In genomic region chr19:53033159-53033943, GRCm38 (mm10) we compare ENCODE assay signal across 14 mouse cellular contexts. TPM values are rescaled to one million over a fixed set of nuclear protein-coding genes. Genes with fewer than 3 reads are reported as not detected.
DNase-seq lines count a peak whose midpoint lies in the region; ATAC-seq and TF ChIP-seq lines count a peak whose summit lies in the region.
"Had no signal": no experiment of that assay in that cellular context is flagged by ENCODE, and none has a peak within 500 bp of the region (broad histone marks: within the 10 kb centered on the region; RNA-seq: fewer than 3 reads in every experiment).

No protein-coding gene starts in this region.

- peaks cover 24% of the 10 kb centered on the region for H3K4me1 ChIP-seq in kidney, embryonic 16.5 days (ENCODE audit: insufficient read depth, low read length)
- peaks cover 4% of the 10 kb centered on the region; the same call in 1 of the 2 replicates for H3K4me1 ChIP-seq in kidney, embryonic 14.5 days (ENCODE audit: control insufficient read depth, insufficient read depth, low read length)
- peaks cover 56% of the 10 kb centered on the region for H3K4me1 ChIP-seq in liver, embryonic 11.5 days (replicated peaks; ENCODE audit: control insufficient read depth, insufficient read depth, low read length)
- peaks cover 20% of the 10 kb centered on the region; the same call in 1 of the 2 replicates for H3K4me1 ChIP-seq in small intestine, adult 2 months (ENCODE audit: control insufficient read depth, insufficient read depth, insufficient read length, low read length)
- peaks cover 7% of the 10 kb centered on the region for H3K4me1 ChIP-seq in midbrain, embryonic 11.5 days (ENCODE audit: control insufficient read depth, insufficient read depth, low read length)

- H3K36me3 ChIP-seq in kidney, embryonic 16.5 days (ENCODE audit: insufficient read depth, low read length), result peaks cover 15% of the 10 kb centered on the region
- H3K36me3 ChIP-seq in kidney, embryonic 14.5 days (ENCODE audit: control insufficient read depth, insufficient read depth, low read length), result peaks cover 12% of the 10 kb centered on the region; the same call in 1 of the 2 replicates
- H3K36me3 ChIP-seq in liver, embryonic 11.5 days (ENCODE audit: control insufficient read depth, insufficient read depth, low read length), result peaks cover 20% of the 10 kb centered on the region
- peaks cover 25% of the 10 kb centered on the region for H3K36me3 ChIP-seq in small intestine, adult 2 months (ENCODE audit: control insufficient read depth, insufficient read depth, low read length)
- H3K36me3 ChIP-seq in midbrain, embryonic 11.5 days (ENCODE audit: control insufficient read depth, insufficient read depth, low read length), result no peaks in the 10 kb centered on the region

- ATAC-seq in kidney, embryonic 16.5 days (ENCODE audit: low FRiP score, low TSS enrichment), result no peak
- ATAC-seq in kidney, embryonic 14.5 days (ENCODE audit: low FRiP score, low TSS enrichment), result no peak
- peak; percentile 58; the same call in 1 of the 2 replicates for ATAC-seq in erythroblast, adult 5-6 weeks (replicated peaks; ENCODE audit: low FRiP score, poor library complexity, severe bottlenecking)
- ATAC-seq in liver, embryonic 11.5 days (replicated peaks; ENCODE audit: low FRiP score), result peak; percentile 73
- ATAC-seq in midbrain, embryonic 11.5 days (ENCODE audit: low FRiP score), result no peak
- ATAC-seq: hindbrain, embryonic 16.5 days; Patski had no signal

- peak overlapping the region; percentile 21; the same call in 1 of the 2 replicates for H3K27ac ChIP-seq in kidney, embryonic 16.5 days (ENCODE audit: low read length)
- H3K27ac ChIP-seq in kidney, embryonic 14.5 days (ENCODE audit: low read depth, low read length), result no peak overlapping the region
- peak overlapping the region; percentile 94 for H3K27ac ChIP-seq in liver, embryonic 11.5 days (ENCODE audit: low read depth, low read length)
- peak overlapping the region; percentile 100 for H3K27ac ChIP-seq in small intestine, adult 2 months (ENCODE audit: insufficient read depth, low read depth, low read length)
- no peak overlapping the region for H3K27ac ChIP-seq in midbrain, embryonic 11.5 days (ENCODE audit: low read depth, low read length)
- H3K27ac ChIP-seq: embryonic facial prominence, embryonic 12.5 days; limb, embryonic 10.5 days had no signal

- H3K27me3 ChIP-seq in kidney, embryonic 16.5 days (ENCODE audit: insufficient read depth, low read length), result no peaks in the 10 kb centered on the region
- H3K27me3 ChIP-seq in kidney, embryonic 14.5 days (ENCODE audit: control insufficient read depth, insufficient read depth, low read length), result no peaks in the 10 kb centered on the region
- no peaks in the 10 kb centered on the region for H3K27me3 ChIP-seq in liver, embryonic 11.5 days (replicated peaks; ENCODE audit: control insufficient read depth, insufficient read depth, low read length)
- H3K27me3 ChIP-seq in small intestine, adult 2 months (ENCODE audit: control insufficient read depth, insufficient read depth, low read length), result no peaks in the 10 kb centered on the region
- no peaks in the 10 kb centered on the region for H3K27me3 ChIP-seq in midbrain, embryonic 11.5 days (ENCODE audit: control insufficient read depth, insufficient read depth, low read length)
- H3K27me3 ChIP-seq: embryonic facial prominence, embryonic 12.5 days; Patski had no signal

- no peak overlapping the region for H3K9ac ChIP-seq in kidney, embryonic 16.5 days (replicated peaks; ENCODE audit: low read length)
- H3K9ac ChIP-seq in kidney, embryonic 14.5 days (ENCODE audit: low read depth, low read length), result no peak overlapping the region
- H3K9ac ChIP-seq in liver, embryonic 11.5 days (ENCODE audit: low read depth, low read length), result peak overlapping the region; percentile 57
- no peak overlapping the region for H3K9ac ChIP-seq in midbrain, embryonic 11.5 days (ENCODE audit: low read length)
- H3K9ac ChIP-seq: embryonic facial prominence, embryonic 12.5 days; lung, embryonic 14.5 days had no signal

- H3K4me2 ChIP-seq in kidney, embryonic 16.5 days (replicated peaks; ENCODE audit: low read depth, low read length), result no peak overlapping the region
- H3K4me2 ChIP-seq in kidney, embryonic 14.5 days (replicated peaks; ENCODE audit: low read depth, low read length), result no peak overlapping the region
- peak overlapping the region; percentile 65 for H3K4me2 ChIP-seq in liver, embryonic 11.5 days
- H3K4me2 ChIP-seq in midbrain, embryonic 11.5 days, result no peak overlapping the region
- H3K4me2 ChIP-seq: embryonic facial prominence, embryonic 12.5 days; lung, embryonic 14.5 days had no signal

- DNase-seq in liver, embryonic 11.5 days (ENCODE audit: low spot score), result no peak
- no peak for DNase-seq in midbrain, embryonic 11.5 days (ENCODE audit: low spot score, missing footprints)
- DNase-seq in spleen, adult 18-20 months, result no peak
- DNase-seq: cerebellum, adult 11-12 months; gastrocnemius, postnatal 36 days; lung, embryonic 14.5 days had no signal

- no peak for TF ChIP-seq CTCF in small intestine, adult 2 months (IDR thresholded peaks at IDR 0.05; ENCODE audit: extremely low read depth, insufficient read length, insufficient replicate concordance, low read depth, low read length)

- 84% methylated on average over 10 of the region's 10 CpGs for WGBS in kidney, embryonic 16.5 days
- WGBS in kidney, embryonic 14.5 days, result 88% methylated on average over 10 of the region's 10 CpGs
- WGBS in liver, embryonic 11.5 days, result 62% methylated on average over 10 of the region's 10 CpGs
- WGBS in small intestine, adult 2 months, result 59% methylated on average over 10 of the region's 10 CpGs
- 92% methylated on average over 10 of the region's 10 CpGs for WGBS in midbrain, embryonic 11.5 days

- H3K9me3 ChIP-seq in kidney, embryonic 16.5 days (ENCODE audit: low read length), result no peaks in the 10 kb centered on the region
- no peaks in the 10 kb centered on the region for H3K9me3 ChIP-seq in kidney, embryonic 14.5 days (ENCODE audit: control insufficient read depth, low read length)
- H3K9me3 ChIP-seq in liver, embryonic 11.5 days (ENCODE audit: control insufficient read depth, low read length), result no peaks in the 10 kb centered on the region
- no peaks in the 10 kb centered on the region for H3K9me3 ChIP-seq in midbrain, embryonic 11.5 days (ENCODE audit: control insufficient read depth, low read length)
- H3K9me3 ChIP-seq: embryonic facial prominence, embryonic 12.5 days; limb, embryonic 10.5 days had no signal

- TF ChIP-seq POLR2A in small intestine, adult 2 months (IDR thresholded peaks at IDR 0.05; ENCODE audit: low read depth, low read length), result no peak; the same call in 1 of the 2 replicates

- H3K4me3 ChIP-seq in kidney, embryonic 16.5 days (ENCODE audit: low read length), result no peak overlapping the region
- no peak overlapping the region for H3K4me3 ChIP-seq in kidney, embryonic 14.5 days (ENCODE audit: low read length)
- 0 out of 2 replicates have a peak overlapping the region, but pooled peaks have one; percentile 4 for H3K4me3 ChIP-seq in liver, embryonic 11.5 days (ENCODE audit: low read depth, low read length)
- H3K4me3 ChIP-seq in small intestine, adult 2 months (ENCODE audit: low read depth, low read length), result no peak overlapping the region
- H3K4me3 ChIP-seq in midbrain, embryonic 11.5 days (ENCODE audit: low read depth, low read length), result no peak overlapping the region
- H3K4me3 ChIP-seq: embryonic facial prominence, embryonic 12.5 days; limb, embryonic 10.5 days had no signal

RNA-seq across cellular contexts. Expression of gene Xpnpep1, which starts 6.7 kb away (rescaled TPM):
- 166 and 167 TPM in 2 replicates for polyA plus RNA-seq in kidney, embryonic 16.5 days (2015; fragmentation: Nextera tagmentation; extraction: Ambion mirVana)
- polyA plus RNA-seq in kidney, embryonic 14.5 days (2014; fragmentation: Nextera tagmentation; extraction: Ambion mirVana), result 153 and 164 TPM in 2 replicates
- total RNA-seq in erythroblast, adult 5-6 weeks (2015; ENCODE audit: low replicate concordance), result 17.1 and 32.0 TPM in 2 replicates
- 21.7 and 28.4 TPM in 2 replicates for total RNA-seq in erythroblast, adult 5-6 weeks (2017; ENCODE audit: low replicate concordance)
- polyA plus RNA-seq in liver, embryonic 11.5 days (2014; fragmentation: Nextera tagmentation; extraction: Ambion mirVana), result 180 and 196 TPM in 2 replicates
- 92.4 and 477 TPM in 2 replicates for polyA plus RNA-seq in small intestine, adult 2 months (2012; rRNA removed)
- 148 and 150 TPM in 2 replicates for polyA plus RNA-seq in midbrain, embryonic 11.5 days (2014; fragmentation: Nextera tagmentation; extraction: Ambion mirVana)

Comparison
In these comparisons a context has a peak if more than half of its experiments do, and no peak if none do; other contexts are left out.
1. H3K27ac ChIP-seq: peak in kidney, embryonic 16.5 days (single experiment), liver, embryonic 11.5 days (single experiment) and small intestine, adult 2 months (single experiment); none in kidney, embryonic 14.5 days (single experiment) and midbrain, embryonic 11.5 days (single experiment).
2. ATAC-seq: peak in erythroblast, adult 5-6 weeks (single experiment) and liver, embryonic 11.5 days (single experiment); none in kidney, embryonic 16.5 days (single experiment), kidney, embryonic 14.5 days (single experiment) and midbrain, embryonic 11.5 days (single experiment).